16 mouse cellular contexts compared by ENCODE assay signal in the genomic region with DNA sequence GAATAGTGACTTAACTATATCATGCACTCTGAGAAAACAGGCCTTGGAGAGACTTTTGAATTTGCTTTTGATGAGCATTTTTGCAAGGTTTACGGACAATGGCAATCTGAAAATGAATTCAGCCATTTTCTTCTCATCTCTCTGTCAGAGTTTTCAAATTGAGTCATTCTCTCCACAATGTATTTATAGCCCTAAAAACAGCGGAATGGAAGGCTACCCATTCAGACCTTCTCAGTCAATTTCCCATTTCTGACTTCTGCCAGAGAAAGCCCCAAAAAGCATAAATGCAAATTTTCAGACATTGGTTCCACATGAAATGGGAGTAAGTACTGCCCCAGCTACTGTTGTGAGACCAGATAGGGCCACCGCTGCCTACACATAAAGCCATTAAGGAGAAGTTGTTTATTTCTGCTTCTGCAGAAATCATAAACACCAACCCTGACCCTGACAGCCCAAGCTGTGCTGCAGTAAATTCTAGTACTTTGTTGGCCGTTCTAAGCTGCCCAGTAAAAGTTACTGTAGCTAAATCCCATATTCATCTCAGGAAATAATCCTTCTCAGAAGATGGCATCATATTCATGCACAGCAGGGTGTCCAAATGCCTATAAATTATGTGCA.
A peak's percentile ranks its signal among the peaks of the same experiment; 100 is the strongest.
DNase-seq lines count a peak whose midpoint lies in the region; ATAC-seq and TF ChIP-seq lines count a peak whose summit lies in the region.
"Had no signal": no experiment of that assay in that cellular context is flagged by ENCODE, and none has a peak within 500 bp of the region (broad histone marks: within the 10 kb centered on the region; RNA-seq: fewer than 3 reads in every experiment).

No protein-coding gene starts in this region.

- ATAC-seq in lung, embryonic 16.5 days (ENCODE audit: low read depth): peak; percentile 82
- no peak; the same call in 1 of the 2 replicates for ATAC-seq in embryonic facial prominence, embryonic 14.5 days (ENCODE audit: low read depth)
- ATAC-seq in neural tube, embryonic 14.5 days (ENCODE audit: low read depth): peak; percentile 54; the same call in 1 of the 2 replicates

- peak overlapping the region; percentile 65; the same call in 1 of the 2 replicates for H3K27ac ChIP-seq in gastrocnemius, adult 2 months
- H3K27ac ChIP-seq in lung, embryonic 16.5 days (ENCODE audit: low read length): no peak overlapping the region; the same call in 1 of the 2 replicates
- peak overlapping the region; percentile 70 for H3K27ac ChIP-seq in embryonic facial prominence, embryonic 14.5 days (replicated peaks; ENCODE audit: low read depth, low read length)
- H3K27ac ChIP-seq in neural tube, embryonic 14.5 days (ENCODE audit: low read depth, low read length): no peak overlapping the region
- H3K27ac ChIP-seq: heart, adult 2 months; hindbrain, embryonic 13.5 days; neural tube, embryonic 12.5 days had no signal

- no peak overlapping the region for H3K9ac ChIP-seq in lung, embryonic 16.5 days (ENCODE audit: low read length)
- no peak overlapping the region for H3K9ac ChIP-seq in embryonic facial prominence, embryonic 14.5 days (ENCODE audit: low read depth, low read length)
- H3K9ac ChIP-seq in neural tube, embryonic 14.5 days (replicated peaks; ENCODE audit: low read depth, low read length): no peak overlapping the region
- H3K9ac ChIP-seq: hindbrain, embryonic 13.5 days; neural tube, embryonic 12.5 days had no signal

- DNase-seq in gastrocnemius, adult 2 months: no peak
- DNase-seq in gastrocnemius, postnatal 4 days (ENCODE audit: low spot score in 2 of 2): no peak
- no peak for DNase-seq in lung, postnatal 36 days
- no peak for DNase-seq in embryonic facial prominence, embryonic 14.5 days (ENCODE audit: low spot score)
- DNase-seq in left cerebral cortex, postnatal 36 days (ENCODE audit: low spot score in 2 of 2): no peak
- DNase-seq: cerebellum, adult 11 months; heart, adult 2 months; kidney, adult 8-10 months; lung, postnatal 14 days; retina, postnatal 1 day; spleen, adult 18-20 months; thymus, postnatal 36 days had no signal

- no peaks in the 10 kb centered on the region for H3K27me3 ChIP-seq in lung, embryonic 16.5 days (ENCODE audit: control insufficient read depth, insufficient read depth, low read depth, low read length)
- H3K27me3 ChIP-seq in embryonic facial prominence, embryonic 14.5 days (replicated peaks; ENCODE audit: control insufficient read depth, insufficient read depth, low read length): no peaks in the 10 kb centered on the region
- no peaks in the 10 kb centered on the region for H3K27me3 ChIP-seq in neural tube, embryonic 14.5 days (ENCODE audit: control insufficient read depth, insufficient read depth, low read length)
- H3K27me3 ChIP-seq: hindbrain, embryonic 13.5 days; neural tube, embryonic 12.5 days had no signal

- no peaks in the 10 kb centered on the region for H3K36me3 ChIP-seq in lung, embryonic 16.5 days (ENCODE audit: control insufficient read depth, insufficient read depth, low read length)
- H3K36me3 ChIP-seq in embryonic facial prominence, embryonic 14.5 days (ENCODE audit: control insufficient read depth, insufficient read depth, low read length): no peaks in the 10 kb centered on the region
- H3K36me3 ChIP-seq in neural tube, embryonic 14.5 days (ENCODE audit: control insufficient read depth, insufficient read depth, low read length): no peaks in the 10 kb centered on the region
- H3K36me3 ChIP-seq: hindbrain, embryonic 13.5 days; neural tube, embryonic 12.5 days had no signal

- H3K9me3 ChIP-seq in lung, embryonic 16.5 days (ENCODE audit: control insufficient read depth, low read length): no peaks in the 10 kb centered on the region
- H3K9me3 ChIP-seq in embryonic facial prominence, embryonic 14.5 days (ENCODE audit: control insufficient read depth, low read length): no peaks in the 10 kb centered on the region
- H3K9me3 ChIP-seq in neural tube, embryonic 14.5 days (ENCODE audit: control insufficient read depth, low read length): no peaks in the 10 kb centered on the region
- H3K9me3 ChIP-seq: hindbrain, embryonic 13.5 days; neural tube, embryonic 12.5 days had no signal

- peak overlapping the region; percentile 66; the same call in 1 of the 2 replicates for H3K4me3 ChIP-seq in gastrocnemius, adult 2 months
- H3K4me3 ChIP-seq in lung, embryonic 16.5 days (ENCODE audit: low read length): no peak overlapping the region
- 0 out of 2 replicates have a peak overlapping the region, but pooled peaks have one; percentile 18 for H3K4me3 ChIP-seq in embryonic facial prominence, embryonic 14.5 days (ENCODE audit: low read depth, low read length)
- H3K4me3 ChIP-seq in neural tube, embryonic 14.5 days (ENCODE audit: low read depth, low read length): no peak overlapping the region
- H3K4me3 ChIP-seq: heart, adult 2 months; hindbrain, embryonic 13.5 days; neural tube, embryonic 12.5 days had no signal

- no peak for TF ChIP-seq CTCF in gastrocnemius, adult 2 months (IDR thresholded peaks at IDR 0.05)

- WGBS in lung, embryonic 16.5 days: 49% methylated on average over 4 of the region's 4 CpGs
- 58% methylated on average over 4 of the region's 4 CpGs for WGBS in embryonic facial prominence, embryonic 14.5 days
- WGBS in neural tube, embryonic 14.5 days: 50% methylated on average over 4 of the region's 4 CpGs

- no peak overlapping the region for H3K4me2 ChIP-seq in lung, embryonic 16.5 days (ENCODE audit: low read depth, low read length)
- peak overlapping the region; percentile 21; the same call in 1 of the 2 replicates for H3K4me2 ChIP-seq in embryonic facial prominence, embryonic 14.5 days (ENCODE audit: low read depth, low read length)
- H3K4me2 ChIP-seq in neural tube, embryonic 14.5 days (ENCODE audit: low read depth, low read length): no peak overlapping the region
- H3K4me2 ChIP-seq: hindbrain, embryonic 13.5 days; neural tube, embryonic 12.5 days had no signal

- no peaks in the 10 kb centered on the region for H3K4me1 ChIP-seq in lung, embryonic 16.5 days (replicated peaks; ENCODE audit: control insufficient read depth, insufficient read depth, low read length)
- peaks cover 14% of the 10 kb centered on the region for H3K4me1 ChIP-seq in embryonic facial prominence, embryonic 14.5 days (ENCODE audit: control insufficient read depth, insufficient read depth, low read length)
- no peaks in the 10 kb centered on the region for H3K4me1 ChIP-seq in neural tube, embryonic 14.5 days (ENCODE audit: control insufficient read depth, insufficient read depth, low read length)

- intact Hi-C loops in gastrocnemius, adult 2 months (cut with DNase I): no loop called here
- intact Hi-C loops in left cerebral cortex, postnatal 36 days (cut with DNase I): no loop called here

Comparison
In these comparisons a context has a peak if more than half of its experiments do, and no peak if none do; other contexts are left out.
1. H3K27ac ChIP-seq: peak in gastrocnemius, adult 2 months (single experiment) and embryonic facial prominence, embryonic 14.5 days (single experiment); none in lung, embryonic 16.5 days (single experiment) and neural tube, embryonic 14.5 days (single experiment).
2. H3K4me3 ChIP-seq: peak in gastrocnemius, adult 2 months (single experiment) and embryonic facial prominence, embryonic 14.5 days (single experiment); none in lung, embryonic 16.5 days (single experiment) and neural tube, embryonic 14.5 days (single experiment).